Mouse (Mus musculus) neural tube, embryonic 14.5 days (tissue): ENCODE data around the gene Gtf3c4. TPM values are rescaled to one million over a fixed set of nuclear protein-coding genes. Genes with fewer than 3 reads are reported as not detected.

Experiments used
- ATAC-seq: fragments of 200-750 bp; cut with Nextera tagmentation; 2 replicates; pipeline ENCODE4 v1.8.0; 2017; ENCODE audit warnings: low read depth, mild to moderate bottlenecking, moderate TSS enrichment, moderate library complexity
- H3K27ac ChIP-seq: fragments of 300-500 bp; sonication (generic); 2 replicates; pipeline ENCODE4 v1.5.1; 2014; ENCODE audit warnings: low read depth, mild to moderate bottlenecking, control low read depth, low read length, moderate library complexity, mixed read lengths
- H3K27me3 ChIP-seq: fragments of 300-500 bp; sonication (generic); 2 replicates; pipeline ENCODE4 v1.6.1; 2014; ENCODE audit warnings: low read length; ENCODE audit not compliant: control insufficient read depth, insufficient read depth
- H3K36me3 ChIP-seq: fragments of 300-500 bp; sonication (generic); 2 replicates; pipeline ENCODE4 v1.6.1; 2014; ENCODE audit warnings: low read length, mixed read lengths; ENCODE audit not compliant: control insufficient read depth, insufficient read depth
- H3K4me1 ChIP-seq: fragments of 300-500 bp; sonication (generic); 2 replicates; pipeline ENCODE4 v1.6.1; 2014; ENCODE audit warnings: low read length; ENCODE audit not compliant: control insufficient read depth, insufficient read depth
- H3K4me2 ChIP-seq: fragments of 300-500 bp; sonication (generic); 2 replicates; pipeline ENCODE4 v1.6.1; 2014; ENCODE audit warnings: mild to moderate bottlenecking, low read depth, low read length, control low read depth
- H3K4me3 ChIP-seq: fragments of 300-500 bp; sonication (generic); 2 replicates; pipeline ENCODE4 v1.5.1; 2014; ENCODE audit warnings: low read depth, low read length, control low read depth, mixed read lengths
- H3K9ac ChIP-seq: fragments of 300-500 bp; sonication (generic); replicated peaks from 2 replicates; pipeline ENCODE4 v1.6.1; 2014; ENCODE audit warnings: low read depth, mild to moderate bottlenecking, control low read depth, low read length, mixed read lengths
- H3K9me3 ChIP-seq: fragments of 300-500 bp; sonication (generic); 2 replicates; pipeline ENCODE4 v1.6.1; 2016; ENCODE audit warnings: low read length; ENCODE audit not compliant: control insufficient read depth
- WGBS: fragments of 180-500 bp; shearing (Covaris S2); extraction: QIAGEN DNeasy Blood & Tissue Kit; methylation state at CpG from one replicate; pipeline ENCODE4 v1.1.7; 2014; 5-methylcytosine and 5-hydroxymethylcytosine counted together
- polyA plus RNA-seq: library from polyadenylated mRNA; unstranded; fragments of >200 nt; fragmentation: Nextera tagmentation; extraction: Ambion mirVana; gene quantifications from 2 replicates; pipeline ENCODE4 v1.2.1, GENCODE M21; 2014

The Gtf3c4 gene
- polyA plus RNA-seq, 1 experiment from 2014 or later: 32.0 TPM

DNA sequence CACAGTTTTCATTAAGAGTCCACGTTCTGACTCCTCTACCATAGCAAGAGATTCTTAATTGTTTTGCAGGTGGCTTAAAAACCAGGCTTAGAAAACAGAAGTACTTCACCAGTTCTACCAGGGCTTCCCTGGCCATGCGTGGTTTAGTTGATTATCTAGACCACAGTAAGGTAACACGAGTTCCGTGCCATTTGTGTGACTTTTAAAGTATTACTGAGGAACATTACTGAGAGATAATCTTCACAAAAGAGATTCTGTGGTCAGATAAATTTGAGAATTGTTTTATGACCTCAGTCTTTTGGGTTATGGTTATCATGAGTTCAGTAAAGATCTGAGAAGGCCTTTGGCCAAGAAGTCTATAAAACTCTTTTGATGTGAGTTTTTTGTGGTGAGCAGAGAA is 19.1 kb upstream of the Gtf3c4 start:
- Histone ChIP-seq H3K4me3 (no peak overlapping the region), H3K9me3 (no peaks in the 10 kb centered on the region), H3K27me3 (no peaks in the 10 kb centered on the region), H3K4me2 (no peak overlapping the region), H3K27ac (no peak overlapping the region), H3K36me3 (peaks cover 39% of the 10 kb centered on the region), H3K9ac (no peak overlapping the region), H3K4me1 (no peaks in the 10 kb centered on the region)
- ATAC-seq: no peak
- WGBS: 92% methylated on average over 4 of the region's 4 CpGs

GRCm38 (mm10) chr2:28855773-28856172 is 15.6 kb upstream of the Gtf3c4 start:
- WGBS: 98% methylated on average over 2 of the region's 2 CpGs
- Histone ChIP-seq H3K4me3 (no peak overlapping the region), H3K4me2 (no peak overlapping the region), H3K27ac (no peak overlapping the region), H3K4me1 (no peaks in the 10 kb centered on the region), H3K9me3 (no peaks in the 10 kb centered on the region), H3K36me3 (peaks cover 32% of the 10 kb centered on the region; the same call in 1 of the 2 replicates), H3K9ac (no peak overlapping the region), H3K27me3 (no peaks in the 10 kb centered on the region)
- no peak for ATAC-seq

GRCm38 (mm10) chr2:28852594-28852993 is 12.4 kb upstream of the Gtf3c4 start:
- Histone ChIP-seq H3K27ac (no peak overlapping the region), H3K9ac (no peak overlapping the region), H3K4me3 (no peak overlapping the region), H3K36me3 (peaks cover 26% of the 10 kb centered on the region; the same call in 1 of the 2 replicates), H3K4me1 (no peaks in the 10 kb centered on the region), H3K4me2 (no peak overlapping the region), H3K27me3 (no peaks in the 10 kb centered on the region), H3K9me3 (no peaks in the 10 kb centered on the region)
- ATAC-seq: no peak
- 93% methylated on average over 3 of the region's 3 CpGs for WGBS

DNA sequence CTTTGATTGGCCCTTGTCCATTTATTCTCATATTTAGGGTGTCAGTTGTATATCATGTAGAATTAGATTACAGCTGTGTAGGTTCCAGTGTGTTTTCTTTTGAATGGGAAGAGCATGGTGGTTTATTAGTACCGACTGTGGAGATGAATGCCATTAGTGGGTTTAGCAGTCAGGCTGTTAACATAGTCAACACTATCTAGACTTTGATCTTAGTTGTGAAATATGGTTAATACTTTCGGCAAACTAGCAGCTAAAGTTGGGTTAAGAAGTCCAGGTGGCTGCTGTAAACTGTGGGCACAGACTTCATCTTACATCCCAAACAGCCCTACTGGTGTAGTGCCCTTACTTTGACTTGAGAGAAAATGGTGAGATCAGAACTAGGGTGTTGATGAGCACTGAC is 8.7 kb upstream of the Gtf3c4 start:
- no peak for ATAC-seq
- H3K4me2 ChIP-seq: no peak overlapping the region
- WGBS: 91% methylated on average over 2 of the region's 2 CpGs
- H3K27ac ChIP-seq: no peak overlapping the region
- H3K36me3 ChIP-seq: peaks cover 29% of the 10 kb centered on the region; the same call in 1 of the 2 replicates
- H3K9ac ChIP-seq: no peak overlapping the region
- no peaks in the 10 kb centered on the region for H3K4me1 ChIP-seq
- no peaks in the 10 kb centered on the region for H3K27me3 ChIP-seq
- H3K9me3 ChIP-seq: no peaks in the 10 kb centered on the region
- H3K4me3 ChIP-seq: no peak overlapping the region

DNA sequence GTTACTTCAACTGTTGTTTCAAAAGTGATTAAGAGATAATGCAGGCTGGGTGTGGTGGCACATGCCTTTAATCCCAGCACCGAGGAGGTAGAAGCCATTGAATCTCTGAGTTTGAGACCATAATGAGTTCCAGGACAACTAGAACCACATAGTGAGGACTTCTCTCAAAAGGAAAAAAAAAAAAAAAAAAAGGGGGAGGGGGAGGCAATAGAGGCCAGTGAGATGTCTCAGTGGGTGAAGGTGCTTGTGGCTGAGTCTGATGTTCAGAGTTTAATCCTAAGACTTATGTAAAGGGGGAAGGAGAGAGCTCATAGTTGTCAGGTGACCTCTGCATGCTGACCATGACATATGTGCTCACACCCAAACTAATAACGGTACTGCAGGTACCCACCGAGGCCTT is 1.9 kb upstream of the Gtf3c4 start:
- Histone ChIP-seq H3K4me2 (peak overlapping the region; percentile 84; the same call in 1 of the 2 replicates), H3K9ac (0 out of 2 replicates have a peak overlapping the region, but pooled peaks have one; percentile 81), H3K27ac (no peak overlapping the region), H3K9me3 (no peaks in the 10 kb centered on the region), H3K4me1 (peaks cover 29% of the 10 kb centered on the region), H3K4me3 (no peak overlapping the region), H3K36me3 (peaks cover 5% of the 10 kb centered on the region; the same call in 1 of the 2 replicates), H3K27me3 (no peaks in the 10 kb centered on the region)
- 84% methylated on average over 3 of the region's 3 CpGs for whole genome bisulfite sequencing
- no peak for ATAC-seq

- peak; percentile 60 for ATAC-seq
- Histone ChIP-seq H3K36me3 (no peaks in the 10 kb centered on the region; the same call in 1 of the 2 replicates), H3K4me1 (peaks cover 32% of the 10 kb centered on the region), H3K9me3 (no peaks in the 10 kb centered on the region), H3K27me3 (no peaks in the 10 kb centered on the region), H3K4me2 (peak overlapping the region; percentile 93), H3K9ac (peak overlapping the region; percentile 81), H3K27ac (peak overlapping the region; percentile 66), H3K4me3 (peak overlapping the region; percentile 89)
- under 1% methylated on average over 52 of the region's 53 CpGs for whole genome bisulfite sequencing
These were observed 499 bp downstream of the Gtf3c4 start for GRCm38 (mm10) chr2:28839501-28840221.

DNA sequence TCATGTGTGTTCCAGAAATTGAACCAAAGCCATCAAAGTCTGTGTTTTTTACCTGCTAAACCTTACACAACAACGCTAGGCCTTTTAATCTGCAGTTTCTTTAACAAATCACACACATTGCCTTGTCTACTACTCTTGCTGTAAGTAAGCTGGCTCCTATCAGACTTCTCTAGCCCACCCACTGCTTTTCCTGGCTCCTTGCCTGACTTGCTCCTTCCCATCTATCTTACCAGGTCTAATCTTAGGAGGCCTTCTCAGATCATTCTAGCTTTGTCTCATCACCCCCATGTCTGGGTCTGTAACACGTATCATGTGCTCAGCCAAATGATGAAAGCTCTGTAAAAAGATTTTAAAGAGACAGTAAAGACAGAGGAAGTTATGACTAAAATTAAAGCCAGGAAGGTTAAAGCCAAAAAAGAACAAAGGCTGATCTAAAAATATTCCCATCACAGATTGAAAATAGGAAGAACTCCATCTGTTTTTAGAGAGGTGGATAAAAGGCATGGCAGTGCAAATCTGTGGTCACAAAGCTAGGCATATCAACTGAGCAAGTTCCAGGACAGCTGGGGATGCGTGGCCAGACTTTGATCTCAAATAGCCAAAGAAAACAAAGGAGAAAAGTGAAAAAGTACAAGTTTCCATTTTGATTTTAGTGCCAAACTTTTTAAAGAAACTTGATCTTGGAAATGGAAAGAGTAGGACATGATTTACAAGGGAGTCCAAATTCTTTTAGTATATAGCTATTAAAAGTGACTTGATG is 3.8 kb downstream of the Gtf3c4 start:
- H3K4me1 ChIP-seq: peaks cover 22% of the 10 kb centered on the region
- 77% methylated on average over 3 of the region's 3 CpGs for WGBS
- H3K4me3 ChIP-seq: no peak overlapping the region
- H3K36me3 ChIP-seq: peaks cover 19% of the 10 kb centered on the region
- H3K4me2 ChIP-seq: no peak overlapping the region
- no peaks in the 10 kb centered on the region for H3K9me3 ChIP-seq
- no peak overlapping the region for H3K9ac ChIP-seq
- no peak for ATAC-seq
- no peaks in the 10 kb centered on the region for H3K27me3 ChIP-seq
- H3K27ac ChIP-seq: no peak overlapping the region

DNA sequence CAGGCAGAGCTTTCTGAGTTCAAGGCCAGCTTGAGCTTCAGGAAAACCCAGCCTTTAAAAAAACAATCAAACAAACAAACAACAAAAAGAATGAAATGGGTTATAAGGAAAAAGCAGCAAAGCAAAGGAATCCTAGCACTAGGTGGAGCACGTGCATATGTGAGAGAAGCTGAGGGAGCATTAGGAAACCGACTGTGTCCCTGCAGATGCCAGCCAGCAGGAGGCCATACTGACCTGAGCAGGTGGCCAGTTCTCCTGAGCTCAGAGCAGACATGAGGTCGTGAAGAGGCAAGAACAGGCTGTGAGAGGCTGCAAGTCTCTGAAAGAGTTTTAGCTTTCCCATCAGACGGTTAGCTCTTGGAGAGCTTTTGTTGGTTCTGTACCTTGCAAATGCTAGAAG is 10.9 kb downstream of the Gtf3c4 start:
- H3K4me3 ChIP-seq: no peak overlapping the region
- no peak overlapping the region for H3K9ac ChIP-seq
- H3K36me3 ChIP-seq: peaks cover 66% of the 10 kb centered on the region
- no peak overlapping the region for H3K27ac ChIP-seq
- no peaks in the 10 kb centered on the region for H3K4me1 ChIP-seq
- 44% methylated on average over 4 of the region's 4 CpGs for WGBS
- no peak overlapping the region for H3K4me2 ChIP-seq
- H3K27me3 ChIP-seq: no peaks in the 10 kb centered on the region
- ATAC-seq: no peak
- no peaks in the 10 kb centered on the region for H3K9me3 ChIP-seq

GRCm38 (mm10) chr2:28818866-28819265 is 21.3 kb downstream of the Gtf3c4 start:
- no peak for ATAC-seq
- Histone ChIP-seq H3K4me1 (no peaks in the 10 kb centered on the region), H3K9me3 (no peaks in the 10 kb centered on the region), H3K27me3 (no peaks in the 10 kb centered on the region), H3K4me3 (no peak overlapping the region), H3K27ac (no peak overlapping the region), H3K4me2 (no peak overlapping the region), H3K9ac (no peak overlapping the region), H3K36me3 (peaks cover 6% of the 10 kb centered on the region; the same call in 1 of the 2 replicates)
- 91% methylated on average over 4 of the region's 4 CpGs for WGBS
